Mouse (Mus musculus) G1E (cell line): ENCODE data around the gene Cacna1c. TPM values are rescaled to one million over a fixed set of nuclear protein-coding genes. Genes with fewer than 3 reads are reported as not detected.

Experiments
- ATAC-seq: 2 replicates; pipeline ENCODE4 v1.8.0; 2016; ENCODE audit warnings: mild to moderate bottlenecking; ENCODE audit not compliant: insufficient number of reproducible peaks, poor library complexity, low FRiP score, severe bottlenecking; ENCODE audit errors: extremely low read depth
- DNase-seq: peaks from one replicate; pipeline ENCODE4 v3.0.0; 2012; ENCODE audit warnings: low spot score
- H3K27me3 ChIP-seq: 2 replicates; pipeline ENCODE4 v1.6.1; 2012; ENCODE audit warnings: mild to moderate bottlenecking, low read length, inconsistent platforms; ENCODE audit not compliant: insufficient read depth
- H3K36me3 ChIP-seq: replicated peaks from 2 replicates; pipeline ENCODE3; 2012; ENCODE audit warnings: mild to moderate bottlenecking, inconsistent platforms
- H3K4me1 ChIP-seq: 2 replicates; pipeline ENCODE4 v1.6.1; 2012; ENCODE audit warnings: low read depth, low read length, inconsistent platforms, mixed read lengths; ENCODE audit not compliant: insufficient read depth
- H3K4me3 ChIP-seq: 2 replicates; pipeline ENCODE4 v1.5.1; 2012; ENCODE audit warnings: low read depth, mild to moderate bottlenecking, inconsistent platforms, low read length, moderate library complexity, mixed read lengths
- H3K9me3 ChIP-seq: replicated peaks from 2 replicates; pipeline ENCODE4 v1.6.1; 2012; ENCODE audit warnings: inconsistent platforms
- CTCF ChIP-seq: IDR thresholded peaks from 2 replicates; pipeline ENCODE4 v1.5.1; 2012; ENCODE audit warnings: low read depth, low read length, inconsistent platforms, mixed read lengths
- GATA1 ChIP-seq: IDR thresholded peaks from 2 replicates; pipeline ENCODE4 v1.6.1; 2012; ENCODE audit warnings: borderline replicate concordance, low read length, inconsistent platforms, mixed read lengths
- GATA2 ChIP-seq: IDR thresholded peaks from 2 replicates; pipeline ENCODE4 v1.6.1; 2012; ENCODE audit warnings: low read depth, low read length, inconsistent platforms, borderline replicate concordance
- POLR2AphosphoS5 ChIP-seq: IDR thresholded peaks from 2 replicates; pipeline ENCODE4 v1.6.1; 2012; ENCODE audit warnings: low read depth, low read length, inconsistent platforms; ENCODE audit not compliant: insufficient replicate concordance
- TAL1 ChIP-seq: conservative IDR thresholded peaks from 2 replicates; pipeline ENCODE4 v1.6.1; 2012; ENCODE audit warnings: low read depth, low read length, inconsistent platforms, mixed read lengths
- polyA plus RNA-seq: library from polyadenylated mRNA; stranded (reverse); fragments of >175 nt; gene quantifications from 2 replicates; pipeline ENCODE4 v1.2.3, GENCODE M21; 2012
- total RNA-seq, 2 experiments: library from RNA; stranded (forward) in 1 of 2; stranded (reverse) in 1 of 2; fragments of 200-1000 nt in 1 of 2; fragments of >200 nt in 1 of 2; fragmentation: Nextera tagmentation in 1 of 2; gene quantifications; 2 replicates each; pipeline ENCODE4 v1.2.3; 2014 to 2017

Gene Cacna1c
- total and polyA plus RNA-seq, 3 experiments: 0.11 TPM; not detected in 2

- DNase-seq: no peak
- Histone ChIP-seq H3K4me1 (no peaks in the 10 kb centered on the region), H3K36me3 (no peaks in the 10 kb centered on the region), H3K9me3 (peaks cover 92% of the 10 kb centered on the region), H3K4me3 (no peak overlapping the region), H3K27me3 (no peaks in the 10 kb centered on the region)
- no peak for ATAC-seq
- TF ChIP-seq CTCF (no peak), TAL1 (no peak), GATA1 (no peak), POLR2AphosphoS5 (no peak), GATA2 (no peak)
Observed at GRCm38 (mm10) chr6:118924426-118924825, 271.8 kb downstream of the Cacna1c start.

DNA sequence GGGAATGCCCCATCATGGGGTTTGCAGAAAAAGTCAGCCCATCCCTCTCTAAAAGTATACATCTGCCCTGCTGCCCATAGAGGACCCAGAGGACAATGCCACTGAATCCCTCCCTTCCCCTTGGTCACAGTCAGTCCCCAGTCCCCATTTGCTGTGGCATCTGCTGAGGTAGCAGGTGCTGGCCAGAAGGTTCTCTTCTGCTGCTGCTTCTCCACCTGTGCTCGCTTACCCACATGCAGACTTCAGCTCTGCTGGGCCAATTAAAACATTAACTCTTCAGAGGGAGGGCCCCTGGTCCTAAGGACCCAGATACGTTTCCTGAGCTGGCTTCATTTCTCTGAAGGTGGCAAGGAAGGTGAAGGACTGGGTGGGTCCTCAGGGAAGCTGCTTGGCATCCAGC is 272.3 kb downstream of the Cacna1c start:
- Histone ChIP-seq H3K4me1 (no peaks in the 10 kb centered on the region), H3K27me3 (no peaks in the 10 kb centered on the region), H3K36me3 (no peaks in the 10 kb centered on the region), H3K4me3 (no peak overlapping the region), H3K9me3 (peaks cover 87% of the 10 kb centered on the region)
- no peak for DNase-seq
- TF ChIP-seq TAL1: no peak
- no peak for TF ChIP-seq POLR2AphosphoS5
- TF ChIP-seq GATA2: no peak
- TF ChIP-seq CTCF: no peak
- no peak for TF ChIP-seq GATA1
- ATAC-seq: no peak

DNA sequence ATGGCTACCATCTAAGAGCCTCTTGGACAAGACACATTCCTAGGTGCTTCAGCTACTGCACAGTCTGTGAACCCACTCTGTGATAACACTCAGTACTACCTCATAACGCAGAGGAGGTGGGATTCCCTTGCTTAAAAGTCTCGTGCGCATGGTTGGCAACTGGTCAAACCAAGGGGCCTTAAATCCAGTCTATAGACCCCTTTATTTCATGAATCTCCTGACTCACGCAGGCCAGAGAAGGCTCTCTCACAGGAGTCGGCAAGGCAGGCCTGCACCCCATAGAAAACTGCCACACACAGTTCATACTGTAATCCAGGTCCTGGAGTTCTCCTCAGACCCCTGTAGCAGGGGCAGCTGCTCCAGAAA is 273.0 kb downstream of the Cacna1c start:
- Histone ChIP-seq H3K27me3 (no peaks in the 10 kb centered on the region), H3K4me3 (no peak overlapping the region), H3K9me3 (peaks cover 84% of the 10 kb centered on the region), H3K36me3 (no peaks in the 10 kb centered on the region), H3K4me1 (no peaks in the 10 kb centered on the region)
- TF ChIP-seq TAL1: no peak
- TF ChIP-seq POLR2AphosphoS5: no peak
- ATAC-seq (no peak), DNase-seq (no peak)

GRCm38 (mm10) chr6:118922328-118923211 is 273.6 kb downstream of the Cacna1c start:
- DNase-seq (no peak), ATAC-seq (no peak)
- Histone ChIP-seq H3K36me3 (no peaks in the 10 kb centered on the region), H3K4me1 (no peaks in the 10 kb centered on the region), H3K9me3 (peaks cover 84% of the 10 kb centered on the region), H3K4me3 (no peak overlapping the region), H3K27me3 (no peaks in the 10 kb centered on the region)
- TF ChIP-seq CTCF: no peak
- TF ChIP-seq GATA2: no peak
- TF ChIP-seq TAL1: no peak
- TF ChIP-seq POLR2AphosphoS5: no peak
- no peak for TF ChIP-seq GATA1

DNA sequence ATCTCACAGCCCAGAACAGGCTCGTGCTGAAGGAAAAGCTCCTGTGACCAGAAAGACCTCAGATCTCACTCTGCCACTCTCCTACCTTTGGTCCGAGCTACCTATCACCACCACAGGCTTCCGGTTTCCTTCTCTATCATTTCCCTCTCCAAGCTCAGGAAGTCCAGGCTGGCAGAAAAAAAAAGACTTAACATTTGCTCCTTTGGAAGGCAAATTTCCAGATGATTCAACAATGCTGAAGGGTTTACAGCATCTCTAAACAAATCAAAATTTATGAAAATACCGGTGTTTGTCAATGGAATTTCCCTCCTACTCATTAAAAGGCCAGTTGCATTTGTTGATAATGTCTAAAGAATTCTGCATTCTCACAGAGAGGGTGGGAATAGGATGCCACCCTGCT is 288.0 kb downstream of the Cacna1c start:
- DNase-seq (no peak), ATAC-seq (no peak)
- Histone ChIP-seq H3K9me3 (peaks cover 74% of the 10 kb centered on the region), H3K4me3 (no peak overlapping the region), H3K36me3 (no peaks in the 10 kb centered on the region), H3K4me1 (no peaks in the 10 kb centered on the region), H3K27me3 (no peaks in the 10 kb centered on the region)
- TF ChIP-seq GATA1 (no peak), CTCF (no peak), GATA2 (no peak), POLR2AphosphoS5 (no peak), TAL1 (no peak)

- ATAC-seq: no peak
- H3K27me3 ChIP-seq: no peaks in the 10 kb centered on the region
- H3K36me3 ChIP-seq: no peaks in the 10 kb centered on the region
- DNase-seq: no peak
- H3K9me3 ChIP-seq: peaks cover 73% of the 10 kb centered on the region
- TF ChIP-seq GATA2 (no peak), GATA1 (no peak), POLR2AphosphoS5 (no peak), CTCF (no peak), TAL1 (no peak)
- no peak overlapping the region for H3K4me3 ChIP-seq
- H3K4me1 ChIP-seq: no peaks in the 10 kb centered on the region
Observed at GRCm38 (mm10) chr6:118907704-118908103, 288.5 kb downstream of the Cacna1c start.
